Mouse (Mus musculus) gastrocnemius, postnatal 4 days (tissue): Measurements from ENCODE around the gene Ubac1. TPM values are rescaled to one million over a fixed set of nuclear protein-coding genes. Genes with fewer than 3 reads are reported as not detected.

Experiments used
- DNase-seq, 2 experiments: peaks; one replicate each; pipeline ENCODE4 v3.0.0; 2021 to 2022; ENCODE audit warnings: low spot score in 2 of 2, mixed read lengths in 2 of 2
- total RNA-seq, 2 experiments: library from RNA; stranded (reverse); gene quantifications; 2 replicates each; pipeline ENCODE4 v1.2.3; 2021

The Ubac1 gene
- total RNA-seq, 2 experiments from 2014 or later: 186 to 187 TPM

DNA sequence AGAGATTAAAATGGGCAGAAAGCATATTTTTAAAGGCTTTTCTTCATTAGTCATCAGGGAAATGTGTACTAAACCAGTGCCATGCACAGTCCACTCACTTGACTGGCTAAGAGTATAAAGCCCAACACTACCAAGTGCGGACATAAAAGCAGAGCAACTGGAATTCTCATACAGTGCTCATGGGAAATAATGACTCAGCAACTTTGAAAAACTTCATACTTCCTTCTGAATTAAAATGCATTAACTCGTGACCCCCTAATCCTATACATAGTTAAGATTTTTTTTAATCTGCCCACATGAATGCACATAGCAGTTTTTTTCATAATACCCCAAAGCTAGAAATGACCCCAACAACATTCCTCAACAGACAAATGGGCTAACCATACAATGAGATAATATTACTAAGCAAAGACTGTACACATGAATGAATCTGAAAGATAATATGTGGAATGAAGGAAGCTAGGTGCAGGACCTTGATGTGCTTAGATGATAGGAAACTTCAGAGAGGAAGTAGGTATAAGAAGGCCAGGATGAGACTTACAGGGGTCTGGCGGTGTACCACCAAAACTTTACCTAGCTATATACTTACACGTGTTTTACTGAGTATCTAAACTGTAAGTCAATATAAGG is 46.3 kb downstream of the Ubac1 start:
- DNase-seq: no peak

GRCm38 (mm10) chr2:25970426-25970825 is 51.1 kb downstream of the Ubac1 start:
- DNase-seq: no peak

DNA sequence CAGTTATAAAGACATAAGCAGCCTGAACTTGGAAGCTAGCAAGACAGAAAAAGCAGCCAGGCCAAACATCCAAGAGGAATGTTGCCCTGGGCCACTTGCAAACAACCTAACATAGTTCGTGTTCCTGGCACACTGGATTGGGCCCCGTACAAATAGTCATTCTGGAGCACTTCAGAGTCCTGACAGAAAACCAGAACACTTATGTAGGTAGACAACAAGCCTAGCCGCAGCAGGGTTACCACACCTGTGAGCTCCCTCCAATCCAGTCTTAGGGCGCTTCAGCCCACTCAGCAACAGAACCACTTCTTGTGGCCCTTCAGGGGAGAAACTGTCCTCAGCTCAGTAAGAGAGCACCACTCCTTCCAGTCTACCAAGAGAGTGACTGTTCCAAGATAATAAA is 52.2 kb downstream of the Ubac1 start:
- no peak for DNase-seq

- no peak for DNase-seq
Observed at GRCm38 (mm10) chr2:25949291-25949690, 72.3 kb downstream of the Ubac1 start.

Other genes with a start within 250 kb of the Ubac1 start
- gene Lcn11, start 244.7 kb downstream of the Ubac1 start, total RNA-seq: not detected
- not detected for gene Gm13539, start 239.5 kb downstream of the Ubac1 start, total RNA-seq
- gene Glt6d1, start 205.9 kb downstream of the Ubac1 start, total RNA-seq: not detected
- gene Lcn9, start 198.6 kb downstream of the Ubac1 start, total RNA-seq: not detected
- not detected for gene Sohlh1, start 174.5 kb downstream of the Ubac1 start, total RNA-seq
- gene Kcnt1, start 158.0 kb downstream of the Ubac1 start, total RNA-seq: under 1 TPM; 0.16 to 0.49 TPM
- 10 to 100 TPM; 34.2 to 45.1 TPM for gene Camsap1, start 38.5 kb downstream of the Ubac1 start, total RNA-seq
- 10 to 100 TPM; 10.8 to 11.2 TPM for gene Nacc2, start 101.5 kb upstream of the Ubac1 start, total RNA-seq
- gene Lhx3, start 186.5 kb upstream of the Ubac1 start, total RNA-seq: not detected
- gene Qsox2, start 215.8 kb upstream of the Ubac1 start, total RNA-seq: 10 to 100 TPM; 11.2 to 11.4 TPM